Mouse (Mus musculus) heart, postnatal 0 days (tissue): ENCODE data around the gene Rpsa.

Experiments
- CTCF ChIP-seq: IDR thresholded peaks from 2 replicates; pipeline ENCODE4 v1.5.1; 2016; ENCODE audit warnings: antibody characterized with exemption, control low read depth, low read depth
- EP300 ChIP-seq: IDR thresholded peaks from 2 replicates; pipeline ENCODE4 v1.6.1; 2016; ENCODE audit warnings: antibody characterized with exemption, low read depth

GRCm38 (mm10) chr9:120133755-120134475 is 6.4 kb downstream of the Rpsa start:
- TF ChIP-seq CTCF, result no peak
- no peak for TF ChIP-seq EP300
